Mouse (Mus musculus) gastrocnemius, adult 8-10 months (tissue): ENCODE measurements around the gene Zfp638. TPM values are rescaled to one million over a fixed set of nuclear protein-coding genes. Genes with fewer than 3 reads are reported as not detected.
"Not testable (repeated sequence)": the region's sequence is repeated elsewhere in the genome, so short reads cannot be mapped to it uniquely, and the experiment has no call there.

Experiments used
- DNase-seq, 2 experiments: peaks; one replicate each; pipeline ENCODE4 v3.0.0; 2022; ENCODE audit warnings: low spot score in 2 of 2
- total RNA-seq, 4 experiments: library from RNA; stranded (reverse); gene quantifications; 2 replicates each; pipeline ENCODE4 v1.2.4; 2022

The Zfp638 gene
- total RNA-seq, 4 experiments from 2014 or later: 32.2 to 49.2 (median 42.0) TPM

- DNase-seq: no peak
Measured at GRCm38 (mm10) chr6:84009172-84009872, 142.4 kb downstream of the Zfp638 start.

- DNase-seq: no peak
Measured at GRCm38 (mm10) chr6:84009915-84010302, 143.0 kb downstream of the Zfp638 start.

GRCm38 (mm10) chr6:84010303-84011225, 143.7 kb downstream of the Zfp638 start:
- DNase-seq: peak; percentile 56 to 58

GRCm38 (mm10) chr6:84014961-84015683, 148.2 kb downstream of the Zfp638 start:
- DNase-seq: peak in 1 of 2 experiments; percentile 36

- DNase-seq: no peak
Measured at GRCm38 (mm10) chr6:84016851-84017250, 149.9 kb downstream of the Zfp638 start.

GRCm38 (mm10) chr6:84017392-84017791, 150.5 kb downstream of the Zfp638 start:
- DNase-seq: no peak

GRCm38 (mm10) chr6:84018906-84019550, 152.1 kb downstream of the Zfp638 start:
- peak; percentile 54 to 65 for DNase-seq

- no peak for DNase-seq
Measured at GRCm38 (mm10) chr6:84020002-84020401, 153.1 kb downstream of the Zfp638 start.

- peak; percentile 46 to 65 for DNase-seq
Measured at GRCm38 (mm10) chr6:84021990-84022389, 155.1 kb downstream of the Zfp638 start.

- no peak for DNase-seq
Measured at GRCm38 (mm10) chr6:84025636-84026035, 158.7 kb downstream of the Zfp638 start.

- no peak for DNase-seq
Measured at GRCm38 (mm10) chr6:84028791-84029190, 161.9 kb downstream of the Zfp638 start.

- no peak for DNase-seq
Measured at GRCm38 (mm10) chr6:84029775-84030174, 162.9 kb downstream of the Zfp638 start.

GRCm38 (mm10) chr6:84032516-84032915, 165.6 kb downstream of the Zfp638 start:
- not testable (repeated sequence) for DNase-seq

Other genes with a start within 250 kb of the Zfp638 start
- gene Clec4f, start 210.9 kb upstream of the Zfp638 start, total RNA-seq: not detected
- gene Cd207, start 189.3 kb upstream of the Zfp638 start, total RNA-seq: not detected
- gene Vax2, start 155.8 kb upstream of the Zfp638 start, total RNA-seq: not detected
- gene Atp6v1b1, start 124.1 kb upstream of the Zfp638 start, total RNA-seq: not detected
- gene Ankrd53, start 104.5 kb upstream of the Zfp638 start, total RNA-seq: not detected
- 10 to 100 TPM; 46.9 to 56.0 (median 53.8) TPM for gene Tex261, start 91.3 kb upstream of the Zfp638 start, total RNA-seq
- 1 to 10 TPM; 6.2 to 7.6 (median 7.1) TPM for gene Nagk, start 72.1 kb upstream of the Zfp638 start, total RNA-seq
- 100 to 1,000 TPM in 1 of 4 experiments, 10 to 100 TPM in 3; 87.8 to 128 (median 93.8) TPM for gene Paip2b, start 35.4 kb upstream of the Zfp638 start, total RNA-seq
- gene Dysf, start 141.5 kb downstream of the Zfp638 start, total RNA-seq: 100 to 1,000 TPM in 1 of 4 experiments, 10 to 100 TPM in 3; 65.1 to 102 (median 78.7) TPM